ENCODE assay signal across 8 mouse cellular contexts in the genomic region with DNA sequence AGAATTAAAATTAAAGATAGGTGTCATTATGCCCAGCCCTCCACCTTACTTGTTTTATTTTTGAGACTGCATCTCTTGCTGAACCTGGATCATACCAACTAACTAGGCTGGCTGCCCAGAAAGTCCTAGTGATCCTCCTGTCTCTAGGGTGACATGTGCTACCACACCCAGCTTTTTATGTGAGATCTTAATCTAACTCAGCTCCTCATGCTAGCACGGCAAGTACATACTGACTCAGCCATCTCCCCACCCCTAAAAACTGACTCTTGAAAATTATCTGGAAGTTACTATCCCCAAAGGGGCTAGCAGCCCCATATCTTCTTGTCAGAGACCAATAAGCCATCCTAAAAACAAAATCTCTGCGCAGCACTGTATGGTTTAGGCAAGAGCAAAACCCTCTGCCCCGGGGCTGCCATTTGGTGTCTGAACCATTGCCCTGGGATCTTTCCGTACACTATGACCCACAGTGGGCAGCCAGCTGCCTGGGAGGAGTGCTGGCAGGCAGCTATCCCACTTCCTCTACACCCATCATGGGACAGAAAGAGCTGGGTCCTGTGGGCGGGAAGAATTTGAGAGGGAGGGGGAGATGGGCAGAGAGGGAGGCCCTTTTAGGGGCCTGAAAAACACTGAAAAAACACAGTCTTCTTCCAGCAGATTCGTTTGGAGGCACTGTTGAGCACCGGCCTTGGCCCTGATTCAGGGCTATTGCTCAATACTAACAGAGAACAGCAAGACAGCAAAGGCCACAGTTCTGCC. TPM values are rescaled to one million over a fixed set of nuclear protein-coding genes. Genes with fewer than 3 reads are reported as not detected.
DNase-seq lines count a peak whose midpoint lies in the region; ATAC-seq and TF ChIP-seq lines count a peak whose summit lies in the region.

No protein-coding gene starts in this region.

- WGBS in intestine, embryonic 14.5 days = 25% methylated on average over 7 of the region's 7 CpGs

- H3K9me3 ChIP-seq in intestine, embryonic 14.5 days (ENCODE audit: control insufficient read depth, low read length) = no peaks in the 10 kb centered on the region

- TF ChIP-seq CTCF in cortical plate, adult 2 months (IDR thresholded peaks at IDR 0.05; ENCODE audit: extremely low read depth, insufficient read depth, low read length) = no peak

- H3K36me3 ChIP-seq in intestine, embryonic 14.5 days (ENCODE audit: control insufficient read depth, insufficient read depth, low read length) = no peaks in the 10 kb centered on the region

- H3K27ac ChIP-seq in cortical plate, adult 2 months (ENCODE audit: insufficient read depth, low read length) = peak overlapping the region; percentile 86
- H3K27ac ChIP-seq in intestine, embryonic 14.5 days (ENCODE audit: low read depth) = peak overlapping the region; percentile 84

- no peak overlapping the region for H3K4me3 ChIP-seq in cortical plate, adult 2 months (ENCODE audit: insufficient read depth, low read length)
- H3K4me3 ChIP-seq in intestine, embryonic 14.5 days (ENCODE audit: low read depth, low read length) = no peak overlapping the region

- peak; percentile 91 for DNase-seq in adrenal gland, postnatal 14 days
- DNase-seq in gastrocnemius, postnatal 25 days = peak; percentile 89
- DNase-seq in intestine, embryonic 14.5 days (ENCODE audit: low spot score) = peak; percentile 72
- peak; percentile 63 to 86 for DNase-seq in left cerebral cortex, adult 9 months (ENCODE audit: low spot score in 2 of 2)
- peak; percentile 95 for DNase-seq in lung, postnatal 36 days
- DNase-seq in right cerebral cortex, postnatal 14 days = peak; percentile 28
- no peak for DNase-seq in natural killer cell, adult 2 months (ENCODE audit: low spot score in 2 of 2)

- H3K9ac ChIP-seq in intestine, embryonic 14.5 days (ENCODE audit: low read length) = no peak overlapping the region; the same call in 1 of the 2 replicates

- H3K4me1 ChIP-seq in cortical plate, adult 2 months (ENCODE audit: control insufficient read depth, insufficient read depth, low read length) = peaks cover 7% of the 10 kb centered on the region; the same call in 1 of the 2 replicates
- peaks cover 13% of the 10 kb centered on the region for H3K4me1 ChIP-seq in intestine, embryonic 14.5 days (replicated peaks; ENCODE audit: control insufficient read depth, insufficient read depth, low read length)

- TF ChIP-seq POLR2A in cortical plate, adult 2 months (IDR thresholded peaks at IDR 0.05; ENCODE audit: extremely low read depth, insufficient read depth, low read length) = no peak

- H3K27me3 ChIP-seq in intestine, embryonic 14.5 days (replicated peaks; ENCODE audit: control insufficient read depth, insufficient read depth, low read length) = no peaks in the 10 kb centered on the region

- peak overlapping the region; percentile 31 for H3K4me2 ChIP-seq in intestine, embryonic 14.5 days (ENCODE audit: low read length)

- ATAC-seq in intestine, embryonic 14.5 days (replicated peaks; ENCODE audit: low FRiP score, low TSS enrichment, low read depth) = peak; percentile 80

RNA-seq across cellular contexts. Expression of gene Fth1, which starts 26.2 kb away (rescaled TPM):
- 2,322 and 2,352 TPM in 2 replicates for total RNA-seq in adrenal gland, postnatal 14 days (2021)
- polyA plus RNA-seq in cortical plate, adult 2 months (2012; rRNA removed) = 5,395 and 6,156 TPM in 2 replicates
- 1,000 to 10,000 TPM; 1,951 to 1,957 TPM for total RNA-seq in gastrocnemius, postnatal 25 days (2021)
- polyA plus RNA-seq in intestine, embryonic 14.5 days (2014; fragmentation: Nextera tagmentation; extraction: Ambion mirVana) = 1,450 and 1,529 TPM in 2 replicates

RNA-seq across cellular contexts. Expression of gene Best1, which starts 47.2 kb away (rescaled TPM):
- 0.19 TPM in 1 of 2 replicates, not detected in the other for total RNA-seq in adrenal gland, postnatal 14 days (2021)
- polyA plus RNA-seq in cortical plate, adult 2 months (2012; rRNA removed) = 0.98 and 1.1 TPM in 2 replicates
- total RNA-seq in gastrocnemius, postnatal 25 days (2021) = under 1 TPM; 0.21 to 0.26 TPM
- polyA plus RNA-seq in intestine, embryonic 14.5 days (2014; fragmentation: Nextera tagmentation; extraction: Ambion mirVana) = 0.55 and 0.64 TPM in 2 replicates

RNA-seq across cellular contexts. Expression of gene Rab3il1, which starts 47.2 kb away (rescaled TPM):
- total RNA-seq in adrenal gland, postnatal 14 days (2021) = 9.7 and 10.1 TPM in 2 replicates
- polyA plus RNA-seq in cortical plate, adult 2 months (2012; rRNA removed) = 12.9 and 13.6 TPM in 2 replicates
- total RNA-seq in gastrocnemius, postnatal 25 days (2021) = 1 to 10 TPM; 6.0 to 6.5 TPM
- polyA plus RNA-seq in intestine, embryonic 14.5 days (2014; fragmentation: Nextera tagmentation; extraction: Ambion mirVana) = 30.0 and 32.7 TPM in 2 replicates

RNA-seq across cellular contexts. Expression of gene Incenp, which starts 54.9 kb away (rescaled TPM):
- 25.3 and 29.3 TPM in 2 replicates for total RNA-seq in adrenal gland, postnatal 14 days (2021)
- polyA plus RNA-seq in cortical plate, adult 2 months (2012; rRNA removed) = 23.7 and 26.3 TPM in 2 replicates
- total RNA-seq in gastrocnemius, postnatal 25 days (2021) = 1 to 10 TPM; 4.5 to 4.7 TPM
- 84.8 and 85.3 TPM in 2 replicates for polyA plus RNA-seq in intestine, embryonic 14.5 days (2014; fragmentation: Nextera tagmentation; extraction: Ambion mirVana)

Comparison
In these comparisons a context has a peak if more than half of its experiments do, and no peak if none do; other contexts are left out.
1. DNase-seq: peak in adrenal gland, postnatal 14 days (single experiment), gastrocnemius, postnatal 25 days (single experiment), intestine, embryonic 14.5 days (single experiment), left cerebral cortex, adult 9 months (2 of 2), lung, postnatal 36 days (single experiment) and right cerebral cortex, postnatal 14 days (single experiment); none in natural killer cell, adult 2 months (0 of 2).